Mouse (Mus musculus) monocyte, adult 59 days (primary cell): Measurements from ENCODE around the gene Atf6b. TPM values are rescaled to one million over a fixed set of nuclear protein-coding genes. Genes with fewer than 3 reads are reported as not detected.

Source experiments
- total RNA-seq, 2 experiments: library from RNA; stranded (reverse); gene quantifications; one replicate each; pipeline ENCODE4 v1.2.4; 2023

Gene Atf6b
- total RNA-seq: 100 to 1,000 TPM in 1 of 2 experiments, 10 to 100 TPM in 1; 99.5 to 108 TPM

DNA sequence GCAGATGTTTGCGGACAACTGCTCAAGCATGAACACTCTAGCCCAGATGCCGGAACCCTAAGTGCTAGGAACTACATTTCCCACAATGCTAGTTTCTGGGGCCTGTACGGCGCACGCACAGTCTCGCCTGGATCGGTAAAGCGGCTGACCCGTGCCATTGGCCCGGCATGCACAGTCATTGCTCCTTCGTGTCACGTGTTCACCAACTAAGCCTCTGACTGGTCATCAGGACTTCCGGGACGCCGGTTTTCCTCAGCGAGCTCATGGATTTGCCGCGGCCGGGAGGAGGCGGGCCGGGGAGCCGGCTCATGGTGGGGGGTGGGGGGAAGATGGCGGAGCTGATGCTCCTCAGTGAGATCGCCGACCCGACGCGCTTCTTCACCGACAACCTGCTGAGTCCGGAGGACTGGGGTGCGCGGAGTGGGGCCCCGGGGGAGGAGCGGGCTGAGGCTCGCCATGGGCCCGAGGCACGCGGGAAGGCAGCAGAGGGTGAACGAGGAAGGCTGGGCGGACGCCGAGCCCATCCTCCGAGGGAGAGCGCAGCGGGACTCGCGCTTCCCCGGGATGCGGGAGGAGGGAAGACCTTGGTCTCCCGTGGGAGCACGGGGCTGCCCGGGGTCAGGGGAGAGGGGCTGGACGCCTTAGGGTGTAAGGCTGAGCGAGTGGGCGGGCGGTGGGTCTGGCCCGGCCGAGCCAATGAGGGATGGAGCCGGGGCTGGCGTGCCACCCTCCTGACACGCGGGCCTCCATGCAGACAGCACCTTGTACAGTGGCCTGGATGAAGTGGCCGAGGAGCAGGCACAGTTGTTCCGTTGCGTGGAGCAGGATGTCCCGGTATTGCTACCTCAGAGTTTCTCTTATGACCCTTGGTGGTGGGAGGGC is at the start of gene Atf6b:
Gene Atf6b, plus strand, starts transcription at position 241 of the 882 bp plus-strand sequence.

DNA sequence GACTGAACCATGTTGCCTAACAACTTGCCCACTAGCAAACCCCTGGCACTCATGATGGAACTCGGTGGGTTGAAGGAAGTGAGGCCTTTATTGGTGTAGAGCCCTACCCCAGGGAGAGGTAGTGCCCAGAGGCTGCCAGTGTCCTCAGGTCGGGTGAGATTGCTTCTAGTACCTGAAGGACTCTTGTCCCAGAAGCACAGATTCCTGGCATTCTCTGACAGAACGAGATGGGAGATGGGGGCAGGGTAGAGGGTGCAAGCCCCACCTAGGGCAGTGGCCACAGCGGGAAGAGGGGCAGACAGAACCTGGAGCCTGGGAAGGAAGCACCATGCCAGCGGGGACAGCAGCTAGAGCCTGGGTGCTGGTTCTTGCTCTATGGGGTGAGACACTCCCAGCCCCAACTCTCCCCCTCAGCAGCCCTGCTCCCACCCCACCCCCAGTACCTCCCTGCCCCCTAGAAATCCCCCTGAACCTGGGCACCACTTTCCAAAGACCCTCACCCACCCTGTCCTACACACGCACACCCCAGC is 49.3 kb upstream of the Atf6b start, which contains the start of gene Ager:
Gene Ager, plus strand, starts transcription at position 297 of the 530 bp plus-strand sequence.

DNA sequence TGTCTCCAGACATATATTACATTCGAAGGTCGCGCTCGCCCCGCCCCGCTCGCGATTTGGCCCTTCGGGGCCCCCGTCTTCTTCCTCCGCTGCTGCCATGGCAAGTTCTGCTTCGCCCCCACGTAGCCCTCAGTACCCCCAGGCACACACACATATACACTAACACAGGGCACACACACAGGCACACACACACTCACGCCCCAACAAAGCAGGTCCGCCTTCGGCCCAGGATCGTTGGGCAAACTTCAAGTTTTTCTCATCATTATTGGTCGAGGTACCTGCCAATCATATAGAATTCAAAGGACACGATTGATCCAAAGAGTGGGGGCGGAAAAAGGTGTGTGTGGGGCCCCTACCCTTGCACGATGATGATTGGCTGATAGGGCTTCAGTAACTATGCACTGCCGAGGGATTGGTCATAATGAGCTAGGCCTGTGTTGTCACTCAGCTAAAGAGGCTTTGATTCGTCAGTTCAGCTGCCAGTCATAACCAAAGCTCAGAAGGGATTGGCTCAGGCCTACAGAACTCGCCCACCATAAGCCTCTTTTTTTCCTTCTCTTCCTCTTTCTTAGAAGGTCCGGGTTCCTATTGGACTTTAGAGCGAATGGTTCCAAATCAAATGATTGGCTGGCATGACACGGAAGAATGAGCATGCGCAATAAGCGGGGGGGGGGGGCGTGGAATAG is 43.4 kb upstream of the Atf6b start, which contains the start of gene Rnf5:
Gene Rnf5, minus strand, starts transcription at position 316 of the 686 bp plus-strand sequence.

DNA sequence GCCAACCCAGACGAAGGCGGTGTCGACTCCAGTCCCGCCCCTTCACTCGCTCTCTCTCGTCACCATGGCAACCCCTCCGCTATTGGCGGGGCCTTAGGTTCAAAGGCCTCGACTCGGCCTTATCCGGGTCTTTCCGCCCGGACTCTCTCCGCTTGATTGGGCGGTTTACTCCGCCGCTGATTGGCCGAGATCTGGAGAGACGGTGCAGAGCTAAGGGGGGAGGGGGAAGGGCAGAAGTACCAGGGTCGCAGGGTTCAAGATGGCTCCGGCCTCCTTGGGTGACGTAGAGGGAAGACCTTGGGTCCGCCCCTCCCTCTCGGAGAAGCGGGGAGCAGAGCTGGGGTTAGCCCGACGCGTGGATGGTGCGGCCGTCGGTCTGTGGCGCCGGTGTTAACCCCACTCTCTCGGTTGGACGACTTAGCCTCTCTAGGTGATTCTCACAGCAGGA is 42.9 kb upstream of the Atf6b start, which contains the start of gene Agpat1:
Gene Agpat1, plus strand, starts transcription at position 202 of the 448 bp plus-strand sequence.

DNA sequence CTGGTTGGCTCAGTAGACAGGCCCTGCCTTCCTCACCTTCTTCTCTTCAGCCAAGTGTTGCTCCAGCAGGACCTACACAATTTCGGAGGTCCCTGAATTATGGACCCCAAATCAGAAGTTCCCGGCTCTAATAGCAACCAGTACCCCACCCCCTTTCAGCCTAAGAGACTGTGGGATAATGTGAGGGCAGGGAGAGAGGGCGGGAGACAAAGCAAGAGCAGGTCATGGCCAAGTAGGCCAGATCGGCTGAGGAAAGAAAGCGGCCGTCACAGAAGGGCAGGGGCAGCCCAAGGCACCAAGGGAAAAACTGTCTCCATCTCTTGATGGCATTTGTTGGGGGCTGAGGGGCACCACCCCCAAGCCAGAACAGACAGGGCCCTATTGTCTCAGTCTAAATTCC is 31.1 kb upstream of the Atf6b start, which contains the start of gene Egfl8:
Gene Egfl8, minus strand, starts transcription at position 101 of the 400 bp plus-strand sequence.

DNA sequence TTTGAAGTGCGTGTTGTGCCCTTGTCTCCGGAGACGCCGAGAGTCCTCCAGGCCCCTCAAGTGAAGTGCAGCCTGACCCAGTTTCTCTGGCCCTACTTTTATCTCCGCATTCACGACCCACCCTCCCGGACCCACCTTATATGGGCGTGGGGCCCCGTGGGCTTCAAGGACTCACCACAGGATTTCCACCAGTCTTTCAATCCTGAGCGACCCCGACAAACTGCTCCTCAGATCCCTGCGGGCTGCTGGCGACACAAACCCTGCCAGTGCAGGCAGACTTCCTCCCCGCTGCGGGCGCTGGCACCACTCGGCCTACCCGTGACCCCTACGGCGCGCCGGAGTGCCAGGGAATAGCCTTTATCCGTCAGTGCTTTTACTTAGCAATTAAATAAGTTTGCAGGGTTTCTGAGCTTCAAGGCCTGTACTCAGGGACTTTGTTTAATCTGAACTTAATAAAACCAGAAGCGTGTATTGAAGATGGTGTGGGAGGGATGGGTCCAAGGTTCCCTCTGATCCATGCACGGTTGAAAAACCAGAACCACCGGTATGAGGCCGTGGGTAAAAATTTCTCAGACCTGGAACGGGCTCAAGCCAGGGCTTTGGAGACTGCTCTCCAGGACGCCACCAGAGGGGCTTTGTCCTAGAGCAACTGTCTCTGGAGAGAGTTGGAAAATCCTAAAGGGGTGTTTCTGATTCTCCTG is 18.9 kb upstream of the Atf6b start, which contains the start of gene Ppt2:
Gene Ppt2, minus strand, starts transcription at position 568 of the 701 bp plus-strand sequence.

DNA sequence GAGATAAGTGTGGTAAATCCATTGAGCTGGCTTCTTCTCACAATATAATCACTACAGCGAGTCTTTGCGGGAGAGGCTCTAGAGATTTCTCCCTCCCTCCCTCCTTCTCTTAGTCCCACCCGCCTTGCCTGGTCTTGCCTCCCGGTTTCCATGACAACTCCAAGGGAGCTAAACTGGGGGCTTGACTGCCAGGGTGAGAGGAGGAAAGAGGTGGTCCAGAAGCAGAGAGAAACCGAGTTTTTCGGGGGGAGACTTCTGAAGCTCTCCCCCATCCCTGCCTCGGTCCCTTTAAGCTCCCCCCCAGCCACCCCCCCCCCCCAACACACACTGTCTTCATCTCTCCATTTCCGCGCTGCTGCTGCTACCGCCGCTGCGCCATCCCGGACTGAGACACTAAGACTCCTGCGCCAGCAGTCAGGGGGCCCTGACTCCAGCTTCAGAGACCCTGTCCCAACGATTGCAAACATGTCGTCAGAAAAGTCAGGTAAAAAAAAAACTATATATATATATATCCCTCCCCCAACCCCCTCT is 17.7 kb upstream of the Atf6b start, which contains the start of gene Prrt1:
Gene Prrt1, plus strand, starts transcription at position 313 of the 531 bp plus-strand sequence.

DNA sequence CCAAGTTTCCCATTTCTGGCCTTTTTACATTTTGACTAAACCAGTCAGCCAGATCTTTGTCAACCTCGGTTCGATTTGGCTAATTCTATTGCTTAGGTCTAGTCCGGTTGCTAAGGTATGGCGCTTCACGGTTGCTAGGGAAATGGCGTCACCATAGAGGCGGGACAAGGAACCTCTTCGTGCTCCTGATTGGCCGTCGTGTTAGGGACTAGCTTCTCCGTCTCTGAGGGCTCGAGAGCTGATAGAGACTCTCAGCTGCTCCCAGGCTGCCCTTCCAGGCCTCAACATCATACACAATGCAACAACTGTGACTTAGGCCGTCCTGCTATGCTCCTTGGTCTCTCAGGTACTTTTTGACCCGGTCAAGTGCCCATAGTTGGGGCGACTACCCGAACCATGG is 2.3 kb upstream of the Atf6b start, which contains the start of gene Fkbpl:
Gene Fkbpl, plus strand, starts transcription at position 157 of the 400 bp plus-strand sequence.

DNA sequence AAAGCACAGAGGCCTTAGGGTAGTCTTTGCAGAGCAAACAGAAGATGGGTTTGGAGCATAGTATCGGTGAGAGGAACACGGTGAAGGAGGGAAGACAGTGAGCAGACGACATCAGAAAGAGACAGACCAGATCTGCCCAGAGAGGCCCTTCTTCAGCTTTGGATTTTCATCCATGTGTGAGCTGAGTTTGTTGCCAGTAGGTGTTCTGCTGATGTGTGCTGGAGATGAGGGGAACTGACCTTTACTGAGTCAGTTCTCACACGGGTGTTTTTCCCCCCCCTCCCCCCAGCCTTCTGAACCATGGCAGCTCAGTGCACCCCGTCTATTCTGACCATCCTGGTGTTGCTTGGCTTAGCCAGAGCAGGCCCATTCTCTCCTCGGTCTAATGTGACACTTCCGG is 23.3 kb downstream of the Atf6b start, which contains the start of gene Tnxb:
Gene Tnxb, plus strand, starts transcription at position 301 of the 400 bp plus-strand sequence.

Other genes starting within 250 kb of the Atf6b start
- gene BC051142, start 248.3 kb upstream of the Atf6b start, total RNA-seq: 1 to 10 TPM in 1 of 2 experiments, not detected in 1; 1.3 TPM
- gene Btnl4, start 169.8 kb upstream of the Atf6b start, total RNA-seq: 1 to 10 TPM; 2.7 to 3.6 TPM
- gene Btnl6, start 129.8 kb upstream of the Atf6b start, total RNA-seq: 1 to 10 TPM; 2.4 to 2.8 TPM
- gene Notch4, start 82.9 kb upstream of the Atf6b start, total RNA-seq: 1 to 10 TPM; 1.2 to 1.4 TPM
- 100 to 1,000 TPM; 180 to 199 TPM for gene Gpsm3, start 57.3 kb upstream of the Atf6b start, total RNA-seq
- gene Pbx2, start 55.9 kb upstream of the Atf6b start, total RNA-seq: 10 to 100 TPM; 54.3 to 59.8 TPM
- gene Ager, start 49.3 kb upstream of the Atf6b start, total RNA-seq: 1 to 10 TPM; 3.5 to 4.1 TPM
- 10 to 100 TPM; 41.0 to 43.3 TPM for gene Rnf5, start 43.5 kb upstream of the Atf6b start, total RNA-seq
- 10 to 100 TPM; 53.8 to 60.2 TPM for gene Agpat1, start 42.9 kb upstream of the Atf6b start, total RNA-seq
- gene Egfl8, start 31.2 kb upstream of the Atf6b start, total RNA-seq: 1 to 10 TPM; 8.9 to 9.4 TPM
- 100 to 1,000 TPM; 117 to 128 TPM for gene Ppt2, start 18.6 kb upstream of the Atf6b start, total RNA-seq
- gene Prrt1, start 17.6 kb upstream of the Atf6b start, total RNA-seq: 1 to 10 TPM in 1 of 2 experiments, under 1 TPM in 1; 0.79 to 1.2 TPM
- gene Fkbpl, start 2.4 kb upstream of the Atf6b start, total RNA-seq: 1 to 10 TPM; 7.5 to 9.4 TPM
- under 1 TPM; 0.24 to 0.37 TPM for gene Tnxb, start 23.4 kb downstream of the Atf6b start, total RNA-seq
- gene C4b, start 96.7 kb downstream of the Atf6b start, total RNA-seq: 10 to 100 TPM in 1 of 2 experiments, 1 to 10 TPM in 1; 5.0 to 25.9 TPM
- not detected for gene Cyp21a1, start 157.4 kb downstream of the Atf6b start, total RNA-seq
- 10 to 100 TPM; 64.1 to 71.7 TPM for gene Stk19, start 189.8 kb downstream of the Atf6b start, total RNA-seq
- gene Dxo, start 189.9 kb downstream of the Atf6b start, total RNA-seq: 10 to 100 TPM; 48.5 to 48.9 TPM
- gene Skiv2l, start 203.1 kb downstream of the Atf6b start, total RNA-seq: 10 to 100 TPM; 83.5 to 92.5 TPM
- gene Nelfe, start 203.2 kb downstream of the Atf6b start, total RNA-seq: 10 to 100 TPM; 21.6 to 31.4 TPM
- 10 to 100 TPM; 10.9 to 15.3 TPM for gene Cfb, start 215.4 kb downstream of the Atf6b start, total RNA-seq
- 1 to 10 TPM; 3.3 to 3.8 TPM for gene Zbtb12, start 232.3 kb downstream of the Atf6b start, total RNA-seq
- gene Gm20547, start 234.9 kb downstream of the Atf6b start, total RNA-seq: not detected